Mouse (Mus musculus) CD4-positive, CD25-positive, alpha-beta regulatory T cell, adult 4 months (primary cell): ENCODE measurements around the gene Rpl36a. TPM values are rescaled to one million over a fixed set of nuclear protein-coding genes. Genes with fewer than 3 reads are reported as not detected.

Experiments
- ATAC-seq: one replicate; pipeline ENCODE4 v1.8.0; 2017
- polyA plus RNA-seq, 2 experiments: library from polyadenylated mRNA; unstranded; fragments of 100-300 nt; shearing (Covaris generic); gene quantifications; one replicate each; pipeline ENCODE4 v1.2.1; 2017

The Rpl36a gene
- polyA plus RNA-seq = 100 to 1,000 TPM; 553 to 695 TPM

DNA sequence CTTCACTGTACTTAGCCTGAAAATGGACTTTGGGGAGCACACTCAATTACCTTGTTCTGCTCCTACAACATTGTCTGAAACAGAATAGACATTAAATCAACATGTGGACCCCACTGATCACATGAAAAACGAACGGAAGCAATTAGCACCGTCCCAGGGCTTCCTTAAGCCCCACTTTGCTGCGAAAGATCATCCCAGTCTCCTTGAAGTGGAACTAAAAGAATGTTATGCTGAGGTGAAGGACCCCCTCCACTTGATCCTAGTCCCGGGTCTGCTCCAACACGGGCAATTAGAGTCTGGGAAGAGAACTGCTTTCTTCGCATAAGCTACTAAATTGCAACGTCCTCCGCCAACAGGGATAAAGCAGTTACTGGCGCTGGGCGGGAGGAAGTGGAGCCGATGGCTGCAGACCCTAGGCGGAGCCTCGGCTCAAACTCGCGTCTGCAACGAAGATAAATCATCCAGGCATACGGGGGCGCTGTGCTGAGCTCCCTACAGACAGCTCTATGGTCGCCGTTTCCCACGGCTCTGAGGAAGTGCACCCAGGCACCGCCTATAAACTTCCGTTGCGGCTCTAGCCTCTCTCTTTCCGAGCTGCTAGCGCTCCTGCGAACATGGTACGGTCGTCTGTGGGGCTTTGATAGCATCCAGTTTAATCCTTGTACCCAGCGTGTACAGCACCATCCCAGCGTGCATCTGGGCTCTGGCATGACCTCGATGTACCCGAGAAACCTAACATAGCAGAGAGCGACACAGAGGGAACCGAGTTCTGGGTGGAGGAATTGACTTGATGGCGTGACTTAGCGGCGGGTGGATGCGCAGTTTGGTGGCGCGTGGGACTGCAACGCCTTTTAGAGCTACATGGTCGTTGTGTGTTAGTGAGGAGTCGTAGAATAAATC lies at the start of gene Rpl36a:
Gene Rpl36a, plus strand, starts transcription at position 552 of the 900 bp plus-strand sequence.
- peak; percentile 96 for ATAC-seq

GRCm38 (mm10) chrX:134539795-134540194 lies 45.7 kb upstream of the Rpl36a start:
- ATAC-seq = peak; percentile 57

- peak; percentile 6 for ATAC-seq
Measured at GRCm38 (mm10) chrX:134540414-134541135, 44.9 kb upstream of the Rpl36a start.

DNA sequence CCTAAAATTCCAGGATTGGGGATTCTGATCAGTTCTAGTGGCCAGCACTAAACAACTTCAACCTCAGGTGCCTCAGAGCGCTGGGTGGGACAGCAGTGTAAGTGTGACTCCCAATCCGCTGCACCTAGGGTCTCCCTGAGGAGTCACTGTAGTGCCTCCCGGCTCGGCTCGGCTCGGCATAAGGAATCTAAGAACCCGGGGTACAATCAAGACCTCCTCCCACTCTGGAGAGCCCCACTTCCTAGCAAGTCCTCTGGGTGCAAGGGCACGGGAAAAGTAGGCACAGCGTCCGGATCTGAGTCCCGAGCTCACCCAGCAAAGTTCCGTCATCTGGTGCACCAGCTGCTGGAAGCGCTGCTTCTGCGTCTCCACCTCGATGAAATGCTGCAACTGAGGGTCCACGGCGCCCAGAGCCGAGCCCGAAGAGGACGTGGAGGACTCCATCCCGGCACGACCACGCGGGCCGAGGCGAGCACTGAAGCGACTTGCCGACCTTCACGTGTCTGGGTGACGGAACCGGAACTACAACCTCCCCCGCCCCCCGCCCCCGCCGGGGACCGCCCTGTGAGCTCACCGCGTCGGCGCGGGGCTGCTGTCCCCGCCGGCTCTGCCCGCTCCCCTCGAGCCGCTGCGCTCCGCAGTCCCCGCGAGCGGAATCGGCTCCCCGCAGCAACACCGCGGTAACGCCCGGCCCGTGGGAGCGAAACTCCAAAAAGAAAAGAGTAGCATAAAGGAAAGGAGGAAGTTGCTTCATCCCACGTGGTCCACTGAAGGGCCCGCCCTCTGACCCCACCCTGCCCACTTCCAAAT lies 44.1 kb upstream of the Rpl36a start, which contains the start of gene Timm8a1:
Gene Timm8a1, minus strand, starts transcription at position 721 of the 810 bp plus-strand sequence.
- peak; percentile 77 for ATAC-seq

GRCm38 (mm10) chrX:134541955-134542308 lies 43.5 kb upstream of the Rpl36a start:
- peak; percentile 13 for ATAC-seq

DNA sequence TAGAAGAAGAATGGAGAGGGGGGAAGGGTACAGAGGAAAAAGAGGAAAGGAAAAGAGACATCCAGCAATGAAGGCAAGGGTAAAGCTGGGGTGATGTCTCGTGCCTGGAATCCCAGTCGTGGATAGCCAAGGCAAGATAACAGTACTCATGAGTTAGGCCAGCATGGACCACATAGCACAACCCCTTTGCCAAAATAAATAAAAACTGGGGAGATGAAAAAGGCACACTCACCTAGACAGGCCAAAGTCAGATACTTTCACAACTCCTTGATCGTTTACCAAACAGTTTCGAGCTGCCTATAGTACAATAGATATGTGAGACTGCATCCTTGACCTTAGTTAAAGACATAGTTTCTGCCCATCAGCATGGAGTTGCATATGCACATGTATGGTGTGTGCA lies 38.1 kb upstream of the Rpl36a start:
- no peak for ATAC-seq

DNA sequence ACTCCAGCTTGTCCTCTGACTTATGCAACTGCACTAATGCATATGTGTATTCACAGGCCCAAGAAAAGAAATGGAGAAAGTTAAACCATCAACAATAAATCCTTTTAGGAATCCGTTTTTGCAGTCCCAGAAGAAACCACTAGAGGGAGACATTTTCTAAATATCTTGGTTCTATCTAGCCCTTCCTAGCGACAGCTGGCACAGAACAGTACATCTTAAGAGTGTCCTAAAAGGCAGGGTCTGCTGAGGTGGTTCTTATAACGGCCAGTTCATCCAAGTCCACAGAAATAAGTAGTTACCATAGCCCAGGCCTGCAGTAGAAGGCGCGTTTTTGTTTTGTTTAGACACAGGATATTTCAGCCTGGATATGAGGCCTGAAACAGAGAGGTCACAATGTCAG lies 34.6 kb upstream of the Rpl36a start:
- ATAC-seq = peak; percentile 77

- ATAC-seq = no peak
Measured at GRCm38 (mm10) chrX:134553326-134553725, 32.1 kb upstream of the Rpl36a start.

GRCm38 (mm10) chrX:134554425-134554824 lies 31.0 kb upstream of the Rpl36a start:
- ATAC-seq = no peak

GRCm38 (mm10) chrX:134564326-134564725 lies 21.1 kb upstream of the Rpl36a start:
- peak; percentile 46 for ATAC-seq

GRCm38 (mm10) chrX:134566536-134567222 lies 18.8 kb upstream of the Rpl36a start:
- peak; percentile 88 for ATAC-seq

DNA sequence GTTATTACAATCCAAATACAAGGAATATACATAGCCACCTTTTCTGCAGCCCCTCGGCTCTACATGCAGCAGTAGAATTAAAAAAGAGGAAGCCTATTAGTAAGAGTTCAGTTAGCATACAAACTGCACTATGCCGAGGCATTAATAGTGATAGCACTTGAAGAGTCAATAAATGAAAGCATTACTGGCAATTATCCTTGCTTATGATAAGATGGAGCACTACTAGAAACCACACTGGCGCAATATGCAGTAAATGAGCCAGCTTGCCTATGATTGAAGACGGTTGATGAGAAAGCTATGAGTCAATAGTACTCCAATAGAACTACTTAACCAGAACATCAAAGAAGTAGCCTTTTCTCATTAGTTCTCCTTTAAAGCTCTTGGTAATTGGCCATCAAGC lies 7.6 kb upstream of the Rpl36a start:
- no peak for ATAC-seq

DNA sequence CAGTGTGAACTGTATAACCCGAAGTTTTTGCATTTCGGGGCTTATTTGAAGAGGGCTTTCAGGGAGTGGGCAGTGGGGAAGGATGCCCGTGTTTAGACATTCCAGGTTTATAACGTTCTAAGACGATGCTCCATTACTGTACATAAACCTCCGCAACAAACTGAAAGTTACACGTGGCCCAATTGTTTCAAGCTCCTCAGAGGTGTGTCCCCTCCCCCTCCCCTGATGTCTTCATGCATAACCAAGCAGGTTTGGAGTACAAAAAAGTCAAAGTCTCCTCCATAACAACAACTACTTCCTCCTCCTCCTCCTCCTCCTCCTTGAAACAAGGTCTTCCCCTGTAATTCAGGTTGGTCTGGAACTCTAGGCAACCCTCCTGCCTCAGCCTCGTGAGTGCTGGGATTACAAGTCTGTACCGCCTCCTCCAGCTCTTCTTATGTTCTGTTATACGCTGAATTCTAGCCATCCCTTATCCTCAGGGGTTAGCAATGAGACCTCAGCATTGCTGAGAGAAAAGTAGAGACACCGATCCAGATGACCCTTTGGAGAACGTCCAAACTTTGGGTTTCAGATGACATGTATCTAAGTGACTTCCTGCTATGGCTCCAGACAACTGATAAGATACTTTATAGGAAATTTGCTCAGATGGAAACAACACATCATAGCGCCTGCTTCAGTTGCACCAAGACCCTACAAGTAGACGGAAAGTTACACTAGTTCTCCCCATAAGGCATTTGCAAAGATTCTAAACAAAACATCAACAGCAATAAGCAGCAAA lies 4.7 kb upstream of the Rpl36a start:
- no peak for ATAC-seq

DNA sequence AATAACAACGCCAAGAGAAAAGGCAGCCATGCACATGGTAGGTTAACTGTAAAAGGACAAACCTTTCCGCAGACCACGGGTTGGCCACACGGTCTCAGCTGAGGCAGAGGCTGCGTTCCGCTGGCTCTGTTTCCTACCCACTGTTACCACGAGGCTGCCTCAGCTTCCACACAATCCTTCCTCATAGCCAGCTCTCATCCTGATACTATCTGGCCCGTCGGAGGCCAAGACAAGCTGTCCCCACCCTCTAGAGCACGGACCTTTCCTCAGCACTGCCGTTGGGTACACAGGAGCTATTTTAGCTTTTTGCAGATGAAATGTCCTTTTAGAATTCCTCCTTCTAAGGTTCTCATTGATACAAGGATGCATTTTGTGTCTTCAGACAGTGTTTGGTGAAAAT lies 3.2 kb upstream of the Rpl36a start:
- no peak for ATAC-seq

GRCm38 (mm10) chrX:134582888-134583669 lies 2.4 kb upstream of the Rpl36a start, which contains the start of gene Btk:
TSS of gene Btk (minus strand) at chrX:134583570.
- ATAC-seq = no peak

DNA sequence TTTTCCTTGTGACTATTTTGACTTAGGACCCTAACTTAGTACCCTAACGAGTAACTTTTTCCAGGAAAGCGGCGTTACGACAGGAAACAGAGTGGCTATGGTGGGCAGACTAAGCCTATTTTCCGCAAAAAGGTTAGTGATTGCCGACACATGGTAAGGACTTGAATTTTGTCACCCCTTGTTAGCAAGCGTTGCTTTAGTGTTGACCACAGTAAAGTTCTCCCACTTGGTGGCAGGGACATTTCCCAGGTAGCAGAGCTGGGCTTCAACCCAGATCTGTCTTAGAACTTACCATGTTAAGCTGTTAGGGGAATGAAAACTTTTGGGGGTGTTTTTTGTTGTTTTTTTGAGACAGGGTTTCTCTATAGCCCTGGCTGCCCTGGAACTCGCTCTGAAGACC lies 993 bp downstream of the Rpl36a start:
- no peak for ATAC-seq

- ATAC-seq = no peak
Measured at GRCm38 (mm10) chrX:134588261-134588660, 2.8 kb downstream of the Rpl36a start.

DNA sequence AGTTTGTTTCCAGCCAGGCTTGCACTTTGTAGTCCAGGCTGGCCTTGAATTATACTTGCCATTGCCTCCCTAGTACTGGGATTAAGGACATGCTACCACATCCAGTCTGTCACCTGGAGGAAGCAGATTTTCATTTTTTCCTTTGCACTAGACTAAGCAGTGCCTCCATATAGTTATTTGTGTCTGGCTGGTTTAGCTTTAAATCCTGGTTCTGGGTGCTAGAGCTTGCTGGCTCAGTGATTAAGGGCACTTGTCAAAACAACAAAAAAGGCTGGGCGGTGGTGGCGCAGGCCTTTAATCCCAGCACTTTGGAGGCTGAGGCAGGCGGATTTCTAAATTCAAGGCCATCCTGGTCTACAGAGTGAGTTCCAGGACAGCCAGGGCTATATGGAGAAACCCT lies 3.5 kb downstream of the Rpl36a start:
- no peak for ATAC-seq

GRCm38 (mm10) chrX:134589836-134590235 lies 4.4 kb downstream of the Rpl36a start:
- no peak for ATAC-seq

DNA sequence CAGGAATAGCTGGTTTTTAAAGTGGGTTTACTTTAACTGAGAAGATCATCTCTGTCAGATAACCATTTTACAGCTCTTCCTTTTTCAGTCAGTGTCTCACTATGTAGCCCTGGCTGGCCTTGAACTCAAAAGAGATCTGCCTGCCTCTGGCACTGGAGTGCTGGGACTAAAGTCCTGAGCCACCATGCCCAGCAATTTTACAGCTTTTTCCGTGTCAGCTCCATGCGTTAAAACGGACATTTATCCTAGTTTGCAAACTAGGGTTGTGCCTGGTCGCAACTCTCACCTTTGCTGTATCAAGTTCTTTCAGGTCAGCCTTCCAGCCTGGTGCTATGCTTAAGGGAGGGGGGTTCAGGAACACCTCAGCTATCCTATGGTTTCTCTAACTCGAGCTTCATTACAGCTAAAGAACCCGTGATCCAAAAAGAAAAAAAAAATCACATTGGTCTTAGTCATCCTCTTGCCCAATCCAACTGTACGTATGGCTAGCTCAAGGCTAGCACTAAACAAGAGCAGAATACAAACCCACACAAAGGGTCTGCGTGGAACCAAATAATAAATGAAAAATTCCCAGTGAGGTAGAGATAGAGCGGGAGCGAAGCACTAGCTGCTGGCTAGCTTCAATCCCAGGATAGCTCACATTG lies 14.6 kb downstream of the Rpl36a start:
- ATAC-seq = no peak
